Mouse (Mus musculus) forebrain, embryonic 14.5 days (tissue): ENCODE results near the gene Zfp646. TPM values are rescaled to one million over a fixed set of nuclear protein-coding genes. Genes with fewer than 3 reads are reported as not detected.
"Not testable (repeated sequence)": the region's sequence is repeated elsewhere in the genome, so short reads cannot be mapped to it uniquely, and the experiment has no call there.

Source experiments
- ATAC-seq: fragments of 200-750 bp; cut with Nextera tagmentation; 2 replicates; pipeline ENCODE4 v1.8.0; 2017; ENCODE audit warnings: mild to moderate bottlenecking, moderate library complexity
- DNase-seq: peaks from one replicate; pipeline ENCODE4 v3.0.0-alpha.2; 2015; ENCODE audit warnings: low spot score
- H3K27ac ChIP-seq: fragments of 300-500 bp; sonication (generic); 2 replicates; pipeline ENCODE4 v1.5.1; 2014; ENCODE audit warnings: low read depth, mild to moderate bottlenecking, control low read depth, low read length, moderate library complexity
- H3K27me3 ChIP-seq: fragments of 300-500 bp; sonication (generic); replicated peaks from 2 replicates; pipeline ENCODE4 v1.6.1; 2014; ENCODE audit warnings: low read length, control low read depth, mixed read lengths; ENCODE audit not compliant: control insufficient read depth, insufficient read depth
- H3K36me3 ChIP-seq: fragments of 300-500 bp; sonication (generic); 2 replicates; pipeline ENCODE4 v1.6.1; 2014; ENCODE audit warnings: low read length, control low read depth; ENCODE audit not compliant: control insufficient read depth, insufficient read depth
- H3K4me1 ChIP-seq: fragments of 300-500 bp; sonication (generic); 2 replicates; pipeline ENCODE4 v1.6.1; 2014; ENCODE audit warnings: antibody characterized with exemption, low read length, control low read depth; ENCODE audit not compliant: control insufficient read depth, insufficient read depth
- H3K4me2 ChIP-seq: fragments of 300-500 bp; sonication (generic); 2 replicates; pipeline ENCODE4 v1.6.1; 2014; ENCODE audit warnings: mild to moderate bottlenecking, control low read depth, low read length
- H3K4me3 ChIP-seq: fragments of 300-500 bp; sonication (generic); 2 replicates; pipeline ENCODE4 v1.5.1; 2014; ENCODE audit warnings: low read depth, low read length, control low read depth
- H3K9ac ChIP-seq: fragments of 300-500 bp; sonication (generic); 2 replicates; pipeline ENCODE4 v1.6.1; 2014; ENCODE audit warnings: mild to moderate bottlenecking, low read length, control low read depth, moderate library complexity
- H3K9me3 ChIP-seq: fragments of 300-500 bp; sonication (generic); replicated peaks from 2 replicates; pipeline ENCODE4 v1.6.1; 2016; ENCODE audit warnings: low read length, control low read depth, mixed read lengths; ENCODE audit not compliant: control insufficient read depth
- WGBS: fragments of 180-500 bp; shearing (Covaris S2); extraction: QIAGEN DNeasy Blood & Tissue Kit; methylation state at CpG from one replicate; pipeline ENCODE4 v1.1.7; 2014; 5-methylcytosine and 5-hydroxymethylcytosine counted together
- polyA plus RNA-seq: library from polyadenylated mRNA; unstranded; fragments of >200 nt; fragmentation: Nextera tagmentation; extraction: Ambion mirVana; gene quantifications from 2 replicates; pipeline ENCODE4 v1.2.1, GENCODE M21; 2014

Gene Zfp646
- 12.0 and 16.8 TPM in 2 replicates for polyA plus RNA-seq

- Histone ChIP-seq H3K4me1 (peaks cover 18% of the 10 kb centered on the region), H3K4me2 (peak within 1 kb of the TSS; percentile 94), H3K27me3 (no peaks in the 10 kb centered on the region), H3K9me3 (no peaks in the 10 kb centered on the region), H3K9ac (peak within 1 kb of the TSS; percentile 98), H3K36me3 (peaks cover 48% of the 10 kb centered on the region), H3K4me3 (peak within 1 kb of the TSS; percentile 98), H3K27ac (peak within 1 kb of the TSS; percentile 100)
- under 1% methylated on average over 40 of the region's 41 CpGs for WGBS
- peak; percentile 92 for ATAC-seq
- DNase-seq = peak; percentile 93
Observed at GRCm38 (mm10) chr7:127876041-127876466, at the start of gene Zfp646. TSS of gene Zfp646 (plus strand) at chr7:127876221.

- H3K9me3 ChIP-seq = no peaks in the 10 kb centered on the region
- H3K9ac ChIP-seq = no peak overlapping the region
- H3K4me2 ChIP-seq = no peak overlapping the region
- H3K4me3 ChIP-seq = no peak overlapping the region
- DNase-seq (no peak), ATAC-seq (no peak)
- no peak overlapping the region for H3K27ac ChIP-seq
- H3K36me3 ChIP-seq = no peaks in the 10 kb centered on the region
- no peaks in the 10 kb centered on the region for H3K4me1 ChIP-seq
- 77% methylated on average over 2 of the region's 2 CpGs for WGBS
- H3K27me3 ChIP-seq = no peaks in the 10 kb centered on the region
Observed at GRCm38 (mm10) chr7:127835550-127835949, 40.5 kb upstream of the Zfp646 start.

- no peak for DNase-seq
- Histone ChIP-seq H3K36me3 (no peaks in the 10 kb centered on the region), H3K9ac (no peak overlapping the region), H3K9me3 (no peaks in the 10 kb centered on the region), H3K27me3 (no peaks in the 10 kb centered on the region), H3K4me1 (peaks cover 4% of the 10 kb centered on the region), H3K4me3 (no peak overlapping the region), H3K27ac (no peak overlapping the region), H3K4me2 (no peak overlapping the region)
- no peak for ATAC-seq
- WGBS = 87% methylated on average over 5 of the region's 5 CpGs
Observed at GRCm38 (mm10) chr7:127837473-127837872, 38.5 kb upstream of the Zfp646 start.

GRCm38 (mm10) chr7:127837878-127838277 lies 38.1 kb upstream of the Zfp646 start:
- 80% methylated on average over 4 of the region's 4 CpGs for WGBS
- not testable (repeated sequence) for DNase-seq, H3K4me2 ChIP-seq, H3K9me3 ChIP-seq, H3K27ac ChIP-seq, H3K4me3 ChIP-seq, ATAC-seq, H3K27me3 ChIP-seq, H3K9ac ChIP-seq, H3K4me1 ChIP-seq, H3K36me3 ChIP-seq

GRCm38 (mm10) chr7:127840031-127840430 lies 36.0 kb upstream of the Zfp646 start:
- not testable (repeated sequence) for ATAC-seq, H3K4me1 ChIP-seq, H3K36me3 ChIP-seq, H3K27me3 ChIP-seq, H3K27ac ChIP-seq, H3K9ac ChIP-seq, H3K4me2 ChIP-seq, DNase-seq, H3K4me3 ChIP-seq, H3K9me3 ChIP-seq
- 71% methylated on average over 2 of the region's 2 CpGs for WGBS

GRCm38 (mm10) chr7:127840886-127841285 lies 35.1 kb upstream of the Zfp646 start:
- Histone ChIP-seq H3K9ac (peak overlapping the region; percentile 68), H3K27me3 (no peaks in the 10 kb centered on the region), H3K4me2 (peak overlapping the region; percentile 98), H3K4me1 (peaks cover 4% of the 10 kb centered on the region), H3K9me3 (no peaks in the 10 kb centered on the region), H3K36me3 (no peaks in the 10 kb centered on the region), H3K4me3 (peak overlapping the region; percentile 68), H3K27ac (peak overlapping the region; percentile 90)
- DNase-seq (no peak), ATAC-seq (peak; percentile 21)
- WGBS = 1% methylated on average over 15 of the region's 15 CpGs

- under 1% methylated on average over 46 of the region's 46 CpGs for WGBS
- no peaks in the 10 kb centered on the region for H3K36me3 ChIP-seq
- peak; percentile 96 for ATAC-seq
Observed at GRCm38 (mm10) chr7:127841340-127842000, 34.6 kb upstream of the Zfp646 start.

GRCm38 (mm10) chr7:127842001-127842718 lies 33.9 kb upstream of the Zfp646 start:
- peak overlapping the region; percentile 98 for H3K4me2 ChIP-seq
- H3K36me3 ChIP-seq = no peaks in the 10 kb centered on the region
- H3K9me3 ChIP-seq = no peaks in the 10 kb centered on the region
- ATAC-seq = peak; percentile 59
- H3K27ac ChIP-seq = peak overlapping the region; percentile 90
- DNase-seq = peak; percentile 84
- no peaks in the 10 kb centered on the region for H3K27me3 ChIP-seq
- peak overlapping the region; percentile 68 for H3K4me3 ChIP-seq
- peak overlapping the region; percentile 68 for H3K9ac ChIP-seq
- under 1% methylated on average over 40 of the region's 40 CpGs for WGBS
- peaks cover 4% of the 10 kb centered on the region for H3K4me1 ChIP-seq

More at GRCm38 (mm10) chr7:127841340-127842000, 34.6 kb upstream of the Zfp646 start:
- Histone ChIP-seq H3K4me3 (peak overlapping the region; percentile 68), H3K9me3 (no peaks in the 10 kb centered on the region), H3K27ac (peak overlapping the region; percentile 90), H3K4me2 (peak overlapping the region; percentile 98), H3K27me3 (no peaks in the 10 kb centered on the region), H3K4me1 (peaks cover 4% of the 10 kb centered on the region), H3K9ac (peak overlapping the region; percentile 68)
- DNase-seq = peak; percentile 97
